Mouse (Mus musculus): ENCODE measurements around the gene Acap1. TPM values are rescaled to one million over a fixed set of nuclear protein-coding genes. Genes with fewer than 3 reads are reported as not detected.

The Acap1 gene
- polyA plus RNA-seq, 1 experiment from 2014 or later = 0.70 TPM

- no peaks in the 10 kb centered on the region for H3K9me3 ChIP-seq (ENCODE audit: control insufficient read depth, low read length)
Observed at GRCm38 (mm10) chr11:69929712-69930111, 34.4 kb upstream of the Acap1 start.

GRCm38 (mm10) chr11:69927501-69927900 lies 32.2 kb upstream of the Acap1 start:
- no peaks in the 10 kb centered on the region for H3K9me3 ChIP-seq (ENCODE audit: control insufficient read depth, low read length)
- H3K36me3 ChIP-seq (ENCODE audit: control insufficient read depth, insufficient read depth, low read length) = no peaks in the 10 kb centered on the region
- no peaks in the 10 kb centered on the region for H3K27me3 ChIP-seq (ENCODE audit: control insufficient read depth, insufficient read depth, low read length)
- H3K9ac ChIP-seq (ENCODE audit: low read length) = no peak overlapping the region
- TF ChIP-seq CTCF (IDR thresholded peaks at IDR 0.05; ENCODE audit: low read depth) (peak; percentile 19; the same call in 1 of the 2 replicates), EP300 (optimal IDR thresholded peaks at IDR 0.05) (no peak)
- DNase-seq (ENCODE audit: low spot score) (no peak), ATAC-seq (ENCODE audit: low FRiP score, low TSS enrichment) (no peak)
- H3K4me3 ChIP-seq (ENCODE audit: low read depth, low read length) = no peak overlapping the region
- H3K4me1 ChIP-seq (replicated peaks; ENCODE audit: control insufficient read depth, insufficient read depth) = no peaks in the 10 kb centered on the region
- H3K4me2 ChIP-seq (replicated peaks; ENCODE audit: low read depth) = no peak overlapping the region
- H3K27ac ChIP-seq (replicated peaks) = no peak overlapping the region
- 90% methylated on average over 2 of the region's 2 CpGs for WGBS

More at GRCm38 (mm10) chr11:69929712-69930111, 34.4 kb upstream of the Acap1 start:
- no peak overlapping the region for H3K27ac ChIP-seq (replicated peaks)
- H3K9ac ChIP-seq (ENCODE audit: low read length) = no peak overlapping the region
- H3K4me3 ChIP-seq (ENCODE audit: low read depth, low read length) = no peak overlapping the region
- H3K4me1 ChIP-seq (replicated peaks; ENCODE audit: control insufficient read depth, insufficient read depth) = no peaks in the 10 kb centered on the region
- no peak overlapping the region for H3K4me2 ChIP-seq (replicated peaks; ENCODE audit: low read depth)
- no peaks in the 10 kb centered on the region for H3K27me3 ChIP-seq (ENCODE audit: control insufficient read depth, insufficient read depth, low read length)
- no peak for DNase-seq (ENCODE audit: low spot score)
- 30% methylated on average over 4 of the region's 4 CpGs for WGBS
- no peaks in the 10 kb centered on the region for H3K36me3 ChIP-seq (ENCODE audit: control insufficient read depth, insufficient read depth, low read length)
- TF ChIP-seq EP300 (optimal IDR thresholded peaks at IDR 0.05) (no peak), CTCF (IDR thresholded peaks at IDR 0.05; ENCODE audit: low read depth) (no peak)
- no peak for ATAC-seq (ENCODE audit: low FRiP score, low TSS enrichment)

GRCm38 (mm10) chr11:69922796-69923195 lies 27.5 kb upstream of the Acap1 start:
- Histone ChIP-seq H3K27me3 (ENCODE audit: control insufficient read depth, insufficient read depth, low read length) (no peaks in the 10 kb centered on the region), H3K9me3 (ENCODE audit: control insufficient read depth, low read length) (no peaks in the 10 kb centered on the region), H3K4me1 (replicated peaks; ENCODE audit: control insufficient read depth, insufficient read depth) (0 out of 2 replicates have a peak, but pooled peaks cover 2% of the 10 kb centered on the region), H3K9ac (ENCODE audit: low read length) (no peak overlapping the region), H3K4me3 (ENCODE audit: low read depth, low read length) (no peak overlapping the region), H3K27ac (replicated peaks) (no peak overlapping the region), H3K4me2 (replicated peaks; ENCODE audit: low read depth) (peak overlapping the region; percentile 42; the same call in 1 of the 2 replicates), H3K36me3 (ENCODE audit: control insufficient read depth, insufficient read depth, low read length) (peaks cover 5% of the 10 kb centered on the region)
- 57% methylated on average over 3 of the region's 3 CpGs for WGBS
- TF ChIP-seq EP300 (optimal IDR thresholded peaks at IDR 0.05) = no peak
- TF ChIP-seq CTCF (IDR thresholded peaks at IDR 0.05; ENCODE audit: low read depth) = no peak
- DNase-seq (ENCODE audit: low spot score) (peak; percentile 13), ATAC-seq (ENCODE audit: low FRiP score, low TSS enrichment) (no peak)

GRCm38 (mm10) chr11:69922012-69922756 lies 26.8 kb upstream of the Acap1 start:
- TF ChIP-seq EP300 (optimal IDR thresholded peaks at IDR 0.05) = no peak
- peak; percentile 43 for TF ChIP-seq CTCF (IDR thresholded peaks at IDR 0.05; ENCODE audit: low read depth)

GRCm38 (mm10) chr11:69921114-69922011 lies 26.0 kb upstream of the Acap1 start, which contains the start of gene Eif5a:
Gene Eif5a, minus strand, starts transcription at chr11:69921958.
- Histone ChIP-seq H3K27ac (replicated peaks) (peak within 1 kb of the TSS; percentile 98), H3K36me3 (ENCODE audit: control insufficient read depth, insufficient read depth, low read length) (peaks cover 12% of the 10 kb centered on the region), H3K9me3 (ENCODE audit: control insufficient read depth, low read length) (no peaks in the 10 kb centered on the region), H3K4me1 (replicated peaks; ENCODE audit: control insufficient read depth, insufficient read depth) (0 out of 2 replicates have a peak, but pooled peaks cover 2% of the 10 kb centered on the region), H3K27me3 (ENCODE audit: control insufficient read depth, insufficient read depth, low read length) (no peaks in the 10 kb centered on the region), H3K9ac (ENCODE audit: low read length) (peak within 1 kb of the TSS; percentile 94), H3K4me3 (ENCODE audit: low read depth, low read length) (peak within 1 kb of the TSS; percentile 94), H3K4me2 (replicated peaks; ENCODE audit: low read depth) (peak within 1 kb of the TSS; percentile 96)
- DNase-seq (ENCODE audit: low spot score) = peak; percentile 100
- TF ChIP-seq CTCF (IDR thresholded peaks at IDR 0.05; ENCODE audit: low read depth) (peak; percentile 79), EP300 (optimal IDR thresholded peaks at IDR 0.05) (no peak)
- under 1% methylated on average over 75 of the region's 78 CpGs for WGBS
- peak; percentile 93 for ATAC-seq (ENCODE audit: low FRiP score, low TSS enrichment)

More at GRCm38 (mm10) chr11:69922012-69922756, 26.8 kb upstream of the Acap1 start:
- Histone ChIP-seq H3K4me1 (replicated peaks; ENCODE audit: control insufficient read depth, insufficient read depth) (0 out of 2 replicates have a peak, but pooled peaks cover 2% of the 10 kb centered on the region), H3K36me3 (ENCODE audit: control insufficient read depth, insufficient read depth, low read length) (peaks cover 10% of the 10 kb centered on the region), H3K4me3 (ENCODE audit: low read depth, low read length) (peak overlapping the region; percentile 47), H3K9me3 (ENCODE audit: control insufficient read depth, low read length) (no peaks in the 10 kb centered on the region), H3K27ac (replicated peaks) (peak overlapping the region; percentile 98), H3K27me3 (ENCODE audit: control insufficient read depth, insufficient read depth, low read length) (no peaks in the 10 kb centered on the region), H3K9ac (ENCODE audit: low read length) (peak overlapping the region; percentile 66), H3K4me2 (replicated peaks; ENCODE audit: low read depth) (peak overlapping the region; percentile 42)
- 1% methylated on average over 12 of the region's 12 CpGs for WGBS
- ATAC-seq (ENCODE audit: low FRiP score, low TSS enrichment) (no peak), DNase-seq (ENCODE audit: low spot score) (no peak)

Data from stomach, postnatal 0 days (tissue).